Mouse (Mus musculus) testis, adult 2 months (tissue): ENCODE results near the gene Zfp82. TPM values are rescaled to one million over a fixed set of nuclear protein-coding genes. Genes with fewer than 3 reads are reported as not detected.

Experiments used
- H3K27ac ChIP-seq: fragments of 200-500 bp; 2 replicates; pipeline ENCODE4 v1.5.1; 2012; ENCODE audit warnings: low read depth, low read length; ENCODE audit not compliant: control insufficient read depth, insufficient read depth
- H3K27me3 ChIP-seq: fragments of 200-500 bp; 2 replicates; pipeline ENCODE4 v1.6.1; 2012; ENCODE audit warnings: mild to moderate bottlenecking, low read length, moderate library complexity; ENCODE audit not compliant: control insufficient read depth, insufficient read depth
- H3K36me3 ChIP-seq: fragments of 200-500 bp; 2 replicates; pipeline ENCODE4 v1.6.1; 2012; ENCODE audit warnings: mild to moderate bottlenecking, low read length; ENCODE audit not compliant: control insufficient read depth, insufficient read depth
- H3K4me1 ChIP-seq: fragments of 200-500 bp; 2 replicates; pipeline ENCODE4 v1.6.1; 2012; ENCODE audit warnings: low read length; ENCODE audit not compliant: control insufficient read depth, insufficient read depth
- H3K4me3 ChIP-seq: fragments of 200-500 bp; 2 replicates; pipeline ENCODE4 v1.5.1; 2012; ENCODE audit warnings: low read depth, mild to moderate bottlenecking, low read length, moderate library complexity, mixed read lengths; ENCODE audit not compliant: control insufficient read depth
- CTCF ChIP-seq: fragments of 200-500 bp; IDR thresholded peaks from 2 replicates; pipeline ENCODE4 v1.5.1; 2012; ENCODE audit warnings: low read depth, mild to moderate bottlenecking, inconsistent platforms, low read length, moderate library complexity; ENCODE audit not compliant: control insufficient read depth, insufficient read depth, insufficient replicate concordance
- POLR2A ChIP-seq: fragments of 200-500 bp; IDR thresholded peaks from 2 replicates; pipeline ENCODE4 v1.6.1; 2012; ENCODE audit warnings: low read depth, mild to moderate bottlenecking, inconsistent platforms, low read length, moderate library complexity; ENCODE audit not compliant: control insufficient read depth
- polyA plus RNA-seq: library from polyadenylated mRNA; depleted of rRNA; stranded (reverse); fragments of >200 nt; gene quantifications from 2 replicates; pipeline ENCODE4 v1.2.3, GENCODE M21; 2012

The Zfp82 gene
- polyA plus RNA-seq, 1 experiment: 0.67 TPM

GRCm38 (mm10) chr7:30023324-30023723 lies 49.4 kb downstream of the Zfp82 start:
- no peaks in the 10 kb centered on the region for H3K4me1 ChIP-seq
- TF ChIP-seq POLR2A: no peak
- no peak for TF ChIP-seq CTCF
- H3K27ac ChIP-seq: no peak overlapping the region
- H3K36me3 ChIP-seq: no peaks in the 10 kb centered on the region; the same call in none of the 2 replicates
- no peaks in the 10 kb centered on the region for H3K27me3 ChIP-seq
- H3K4me3 ChIP-seq: no peak overlapping the region

- TF ChIP-seq POLR2A (no peak), CTCF (no peak)
- peaks cover 3% of the 10 kb centered on the region for H3K4me1 ChIP-seq
- no peak overlapping the region for H3K4me3 ChIP-seq
- H3K36me3 ChIP-seq: no peaks in the 10 kb centered on the region; the same call in none of the 2 replicates
- no peaks in the 10 kb centered on the region for H3K27me3 ChIP-seq
- H3K27ac ChIP-seq: no peak overlapping the region
These were observed 53.2 kb downstream of the Zfp82 start for GRCm38 (mm10) chr7:30019543-30019942.

GRCm38 (mm10) chr7:30017226-30017625 lies 55.5 kb downstream of the Zfp82 start:
- no peak overlapping the region for H3K4me3 ChIP-seq
- H3K4me1 ChIP-seq: peaks cover 3% of the 10 kb centered on the region
- H3K36me3 ChIP-seq: no peaks in the 10 kb centered on the region; the same call in 1 of the 2 replicates
- H3K27ac ChIP-seq: no peak overlapping the region
- no peak for TF ChIP-seq CTCF
- TF ChIP-seq POLR2A: no peak
- H3K27me3 ChIP-seq: no peaks in the 10 kb centered on the region

DNA sequence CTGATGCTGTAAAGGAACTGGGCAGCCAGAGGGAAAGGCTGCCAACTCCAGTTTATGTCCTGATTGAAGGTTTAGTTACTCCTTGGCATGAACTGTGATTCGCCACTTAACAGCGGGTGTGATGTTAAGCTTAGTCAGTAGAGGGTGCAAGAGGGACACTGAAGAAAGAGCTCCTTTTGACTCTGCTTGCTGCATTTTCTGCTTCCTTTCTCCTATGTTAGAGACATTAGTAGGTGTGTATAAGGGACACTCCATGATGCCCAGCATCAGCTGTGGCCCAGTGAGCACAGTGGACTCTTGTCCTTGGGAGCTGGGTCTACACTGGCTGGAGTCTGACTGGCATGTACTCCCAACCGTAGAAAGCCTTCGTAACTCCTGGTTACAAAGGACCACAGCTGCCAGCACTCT lies 59.7 kb downstream of the Zfp82 start:
- Histone ChIP-seq H3K27ac (no peak overlapping the region), H3K36me3 (no peaks in the 10 kb centered on the region), H3K4me3 (no peak overlapping the region), H3K4me1 (peaks cover 3% of the 10 kb centered on the region), H3K27me3 (no peaks in the 10 kb centered on the region)
- TF ChIP-seq CTCF: no peak
- TF ChIP-seq POLR2A: no peak

DNA sequence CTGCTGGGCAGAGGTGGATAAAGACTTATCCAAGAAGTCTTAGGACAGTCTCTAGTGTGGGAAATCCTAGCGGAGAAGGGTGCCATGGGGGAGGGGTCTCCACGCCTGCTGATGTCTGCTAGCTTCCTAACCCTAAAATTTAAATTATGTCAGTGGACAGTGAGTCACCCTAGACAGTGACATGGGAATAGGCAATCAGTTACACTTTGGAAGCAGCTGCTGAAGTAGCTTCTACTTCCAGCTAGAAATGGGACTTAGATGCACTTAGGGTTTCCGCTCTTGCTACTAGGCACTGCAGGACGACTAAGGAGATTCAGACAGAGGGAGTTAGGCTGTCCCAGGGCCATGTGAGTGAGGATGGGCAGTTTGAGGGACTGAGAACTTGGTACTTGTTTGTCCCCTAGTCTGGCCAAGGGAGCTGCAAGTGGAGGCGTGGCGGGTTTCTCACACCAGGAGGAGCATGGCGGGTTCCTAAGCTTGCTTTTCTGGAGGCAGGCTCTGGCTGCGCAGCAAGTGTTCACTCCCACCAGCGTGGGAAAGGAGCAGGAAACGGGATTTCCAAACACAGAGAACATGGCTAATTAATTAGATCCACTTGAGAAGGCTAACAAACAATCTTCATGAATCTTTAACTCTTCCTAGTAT lies 62.0 kb downstream of the Zfp82 start:
- Histone ChIP-seq H3K4me1 (no peaks in the 10 kb centered on the region), H3K36me3 (no peaks in the 10 kb centered on the region), H3K27me3 (no peaks in the 10 kb centered on the region), H3K27ac (no peak overlapping the region), H3K4me3 (no peak overlapping the region)
- TF ChIP-seq CTCF (no peak), POLR2A (no peak)

DNA sequence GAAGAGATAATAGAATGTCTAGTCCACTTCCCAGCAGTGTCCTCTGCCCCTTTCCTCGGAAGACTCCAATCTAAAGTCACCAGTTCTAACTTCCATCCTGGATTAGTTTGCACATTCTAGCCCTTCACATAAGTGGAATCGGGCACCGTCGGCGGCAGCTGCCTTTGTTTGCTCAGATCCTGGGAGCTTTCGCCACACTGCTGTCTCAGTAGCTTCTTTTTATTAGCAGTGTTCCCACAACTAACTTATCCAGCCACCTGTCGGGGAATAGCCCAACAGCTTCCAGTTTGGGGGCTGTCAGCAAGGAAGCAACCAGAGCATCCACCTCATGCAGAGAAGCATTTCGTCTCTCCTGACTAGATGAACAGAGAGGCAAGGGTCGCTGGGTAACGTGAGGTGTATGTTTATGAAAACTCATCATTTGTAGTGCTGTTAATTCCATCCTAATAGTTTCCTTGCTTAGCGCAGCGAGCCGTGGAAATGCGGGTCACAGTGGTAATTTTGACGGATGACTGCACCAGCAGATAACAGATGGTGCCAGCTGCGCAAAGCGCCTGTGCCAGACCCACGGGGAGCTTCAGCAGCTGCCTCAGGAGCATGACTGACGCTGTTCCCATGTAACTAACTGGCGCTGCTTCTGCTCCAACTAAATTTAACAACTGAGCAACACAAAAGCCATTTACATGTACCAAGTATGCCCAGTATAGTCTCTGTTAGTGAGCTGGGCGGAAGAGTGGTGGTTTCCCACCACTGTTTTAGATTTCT lies 63.2 kb downstream of the Zfp82 start:
- H3K36me3 ChIP-seq: no peaks in the 10 kb centered on the region
- H3K27ac ChIP-seq: no peak overlapping the region
- no peaks in the 10 kb centered on the region for H3K4me1 ChIP-seq
- no peak for TF ChIP-seq POLR2A
- no peak for TF ChIP-seq CTCF
- H3K4me3 ChIP-seq: peak overlapping the region; percentile 45
- H3K27me3 ChIP-seq: no peaks in the 10 kb centered on the region

DNA sequence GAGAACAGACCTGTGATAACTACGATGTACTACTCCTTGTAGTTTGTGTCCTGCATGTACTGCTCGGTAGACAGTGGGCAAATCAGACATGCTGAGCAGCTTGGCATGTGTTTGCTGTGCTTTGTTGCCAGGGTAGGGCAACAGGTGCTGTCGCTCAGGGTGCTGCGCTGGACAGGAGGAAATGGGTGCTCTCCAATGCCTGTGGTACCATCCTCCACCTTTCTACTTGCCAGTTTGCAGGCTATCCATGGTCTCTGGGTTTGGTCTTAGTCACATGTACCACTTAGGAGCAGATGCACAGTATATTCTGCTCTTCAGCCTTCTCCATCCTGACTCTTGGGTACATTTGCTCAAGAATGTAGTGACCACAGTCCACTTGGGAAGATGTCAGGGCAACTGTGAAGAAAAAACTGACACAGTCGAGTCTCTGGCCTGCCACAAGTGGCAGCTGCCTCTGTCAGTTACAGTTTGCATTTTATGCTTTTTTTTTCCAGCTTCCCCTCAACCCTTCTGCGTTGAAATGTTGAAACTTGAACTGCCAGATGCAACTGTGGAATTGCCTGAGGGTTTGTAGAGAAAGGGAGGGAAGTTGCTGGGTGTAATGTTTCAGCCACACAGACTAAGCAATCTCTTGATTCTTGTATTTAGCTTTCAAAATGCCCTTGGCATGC lies 64.5 kb downstream of the Zfp82 start:
- no peak overlapping the region for H3K4me3 ChIP-seq
- H3K27ac ChIP-seq: no peak overlapping the region
- H3K36me3 ChIP-seq: no peaks in the 10 kb centered on the region
- H3K27me3 ChIP-seq: no peaks in the 10 kb centered on the region
- TF ChIP-seq POLR2A (no peak), CTCF (no peak)
- no peaks in the 10 kb centered on the region for H3K4me1 ChIP-seq
